Mouse (Mus musculus) midbrain, embryonic 10.5 days (tissue): ENCODE measurements around the gene D16Ertd472e. TPM values are rescaled to one million over a fixed set of nuclear protein-coding genes. Genes with fewer than 3 reads are reported as not detected.

Experiments used
- DNase-seq: peaks from one replicate; pipeline ENCODE4 v3.0.0-alpha.2; 2017; ENCODE audit warnings: low spot score
- H3K27ac ChIP-seq: fragments of 300-500 bp; sonication (generic); replicated peaks from 2 replicates; pipeline ENCODE4 v1.5.1; 2016; ENCODE audit warnings: mild to moderate bottlenecking
- H3K27me3 ChIP-seq: fragments of 300-500 bp; sonication (generic); 2 replicates; pipeline ENCODE4 v1.6.1; 2016; ENCODE audit warnings: low read depth, mild to moderate bottlenecking; ENCODE audit not compliant: poor library complexity, severe bottlenecking
- H3K36me3 ChIP-seq: fragments of 300-500 bp; sonication (generic); 2 replicates; pipeline ENCODE4 v1.6.1; 2016; ENCODE audit warnings: mild to moderate bottlenecking, moderate library complexity
- H3K4me1 ChIP-seq: fragments of 300-500 bp; sonication (generic); 2 replicates; pipeline ENCODE4 v1.6.1; 2016
- H3K4me3 ChIP-seq: fragments of 300-500 bp; sonication (generic); 2 replicates; pipeline ENCODE4 v1.5.1; 2016; ENCODE audit warnings: mild to moderate bottlenecking, moderate library complexity
- H3K9me3 ChIP-seq: fragments of 300-500 bp; sonication (generic); replicated peaks from 2 replicates; pipeline ENCODE4 v1.6.1; 2016; ENCODE audit warnings: mild to moderate bottlenecking
- WGBS: fragments of 180-500 bp; shearing (Covaris S2); methylation state at CpG from one replicate; pipeline ENCODE4 v1.1.7; 2016; 5-methylcytosine and 5-hydroxymethylcytosine counted together
- polyA plus RNA-seq: library from polyadenylated mRNA; unstranded; fragments of >200 nt; fragmentation: Nextera tagmentation; extraction: Ambion mirVana; gene quantifications from 2 replicates; pipeline ENCODE4 v1.2.1, GENCODE M21; 2016

D16Ertd472e gene
- polyA plus RNA-seq, 1 experiment from 2014 or later: 21.5 TPM

- 94% methylated on average over 15 of the region's 15 CpGs for WGBS
- Histone ChIP-seq H3K27me3 (no peaks in the 10 kb centered on the region), H3K36me3 (peaks cover 79% of the 10 kb centered on the region), H3K27ac (no peak overlapping the region), H3K4me1 (no peaks in the 10 kb centered on the region), H3K9me3 (peaks cover 7% of the 10 kb centered on the region), H3K4me3 (no peak overlapping the region)
- DNase-seq: no peak
These were observed 16.4 kb downstream of the D16Ertd472e start for GRCm38 (mm10) chr16:78560063-78560462.

GRCm38 (mm10) chr16:78557573-78557972, 18.9 kb downstream of the D16Ertd472e start:
- Histone ChIP-seq H3K4me1 (no peaks in the 10 kb centered on the region), H3K4me3 (no peak overlapping the region), H3K36me3 (peaks cover 56% of the 10 kb centered on the region), H3K27ac (no peak overlapping the region), H3K27me3 (no peaks in the 10 kb centered on the region), H3K9me3 (peaks cover 7% of the 10 kb centered on the region)
- no peak for DNase-seq
- 93% methylated on average over 4 of the region's 4 CpGs for WGBS

DNA sequence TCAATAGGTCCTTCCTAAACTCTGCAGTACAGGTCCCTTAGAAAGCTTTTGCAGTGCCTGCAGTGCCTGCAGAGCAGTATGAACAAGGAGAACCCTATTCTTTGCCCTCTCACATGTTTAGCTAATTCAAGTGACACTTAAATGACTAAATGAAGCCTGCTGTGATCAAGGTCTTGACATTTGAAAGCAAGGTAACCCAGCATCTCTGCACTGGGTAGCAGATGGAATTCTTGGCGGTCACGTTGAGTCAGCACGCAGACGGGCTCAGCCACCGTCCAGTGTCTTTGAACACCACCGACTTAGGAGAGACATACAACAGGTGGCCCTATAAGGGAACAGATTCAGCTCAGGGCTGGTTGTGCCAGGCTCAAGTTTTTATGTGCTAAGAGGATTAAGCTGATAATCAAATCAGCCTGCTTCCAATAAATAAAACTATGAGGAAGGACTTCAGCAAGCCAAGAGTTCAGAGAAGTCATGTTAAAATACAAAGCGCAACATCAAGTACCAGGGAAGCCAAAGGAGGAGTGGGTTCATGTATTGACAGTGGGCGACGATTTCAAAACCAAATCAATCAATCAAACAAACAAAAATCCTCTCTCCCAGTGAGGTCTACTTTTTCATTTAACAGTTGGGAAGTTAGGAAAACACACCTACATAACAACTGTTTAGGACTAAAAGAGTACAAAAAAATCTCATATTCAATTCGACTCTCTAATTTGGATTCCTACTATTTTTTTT, 21.4 kb downstream of the D16Ertd472e start:
- Histone ChIP-seq H3K4me3 (no peak overlapping the region), H3K4me1 (peaks cover 10% of the 10 kb centered on the region), H3K27ac (no peak overlapping the region), H3K9me3 (peaks cover 7% of the 10 kb centered on the region), H3K27me3 (no peaks in the 10 kb centered on the region), H3K36me3 (peaks cover 35% of the 10 kb centered on the region)
- WGBS: 92% methylated on average over 10 of the region's 10 CpGs
- no peak for DNase-seq

- H3K36me3 ChIP-seq: peaks cover 68% of the 10 kb centered on the region
- WGBS: 94% methylated on average over 10 of the region's 10 CpGs
- DNase-seq: no peak
These were observed 29.1 kb downstream of the D16Ertd472e start for GRCm38 (mm10) chr16:78547367-78547766.

DNA sequence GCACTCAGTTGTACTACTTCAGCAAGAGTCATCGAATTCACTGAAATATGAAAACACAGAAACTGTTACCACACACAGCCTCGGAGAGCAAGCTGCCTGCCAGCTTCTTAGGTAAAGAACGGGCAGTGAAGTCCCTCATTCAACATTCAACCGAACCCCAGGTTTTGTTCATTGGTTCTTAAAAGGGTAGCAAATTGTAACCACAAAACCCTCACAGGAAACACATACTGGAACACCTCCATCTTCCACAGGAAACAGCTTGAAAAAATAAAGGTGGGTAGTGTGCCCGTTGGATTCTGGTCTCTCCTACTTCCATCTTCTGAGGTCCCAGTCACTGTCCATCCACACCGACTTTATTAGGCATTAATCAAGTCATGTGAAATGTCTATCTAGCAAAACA, 30.0 kb downstream of the D16Ertd472e start:
- Histone ChIP-seq H3K27me3 (no peaks in the 10 kb centered on the region), H3K27ac (no peak overlapping the region), H3K4me1 (peaks cover 9% of the 10 kb centered on the region), H3K9me3 (no peaks in the 10 kb centered on the region), H3K4me3 (no peak overlapping the region), H3K36me3 (peaks cover 75% of the 10 kb centered on the region)
- DNase-seq: no peak
- WGBS: 94% methylated on average over 6 of the region's 6 CpGs

More at GRCm38 (mm10) chr16:78547367-78547766, 29.1 kb downstream of the D16Ertd472e start:
- Histone ChIP-seq H3K27me3 (no peaks in the 10 kb centered on the region), H3K27ac (no peak overlapping the region), H3K9me3 (no peaks in the 10 kb centered on the region), H3K4me1 (peaks cover 13% of the 10 kb centered on the region), H3K4me3 (no peak overlapping the region)

GRCm38 (mm10) chr16:78540376-78541246, 35.9 kb downstream of the D16Ertd472e start:
- no peak for DNase-seq
- WGBS: 90% methylated on average over 16 of the region's 16 CpGs

DNA sequence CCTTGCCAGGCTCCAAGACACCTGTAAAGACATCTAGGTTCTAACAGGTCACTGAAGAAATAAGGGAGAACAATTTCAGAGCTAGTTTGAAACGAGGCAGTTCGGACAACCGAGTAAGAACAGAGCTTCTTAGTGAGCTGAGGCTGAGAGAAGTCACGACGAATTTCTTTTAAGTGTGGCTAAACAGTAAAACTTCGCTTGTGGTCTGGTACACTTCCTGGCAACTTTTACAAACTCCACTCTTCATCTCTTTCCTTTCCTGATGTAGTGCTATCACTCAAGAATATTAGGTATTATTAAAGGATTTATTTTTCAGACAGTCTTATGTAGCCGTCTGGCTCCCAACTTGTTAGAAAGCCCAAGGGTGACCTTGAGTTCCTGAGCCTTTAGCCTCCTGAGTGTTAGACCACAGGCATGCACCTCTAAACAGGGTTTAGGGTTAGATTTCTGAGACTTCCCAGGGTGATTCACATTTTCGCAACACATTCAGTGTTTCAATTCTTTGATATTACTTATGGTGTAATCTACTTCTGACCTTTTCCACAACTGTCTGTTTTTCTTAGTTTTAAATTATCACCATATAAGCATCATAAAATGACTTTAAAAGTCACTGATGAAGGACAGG, 38.6 kb downstream of the D16Ertd472e start:
- 90% methylated on average over 8 of the region's 8 CpGs for WGBS
- no peaks in the 10 kb centered on the region for H3K27me3 ChIP-seq
- no peaks in the 10 kb centered on the region for H3K9me3 ChIP-seq
- peaks cover 13% of the 10 kb centered on the region for H3K36me3 ChIP-seq
- no peak for DNase-seq
- no peak overlapping the region for H3K4me3 ChIP-seq
- peaks cover 13% of the 10 kb centered on the region for H3K4me1 ChIP-seq
- no peak overlapping the region for H3K27ac ChIP-seq

More at GRCm38 (mm10) chr16:78540376-78541246, 35.9 kb downstream of the D16Ertd472e start:
- Histone ChIP-seq H3K27ac (no peak overlapping the region), H3K4me1 (no peaks in the 10 kb centered on the region), H3K27me3 (no peaks in the 10 kb centered on the region), H3K4me3 (no peak overlapping the region), H3K36me3 (peaks cover 38% of the 10 kb centered on the region), H3K9me3 (no peaks in the 10 kb centered on the region)

DNA sequence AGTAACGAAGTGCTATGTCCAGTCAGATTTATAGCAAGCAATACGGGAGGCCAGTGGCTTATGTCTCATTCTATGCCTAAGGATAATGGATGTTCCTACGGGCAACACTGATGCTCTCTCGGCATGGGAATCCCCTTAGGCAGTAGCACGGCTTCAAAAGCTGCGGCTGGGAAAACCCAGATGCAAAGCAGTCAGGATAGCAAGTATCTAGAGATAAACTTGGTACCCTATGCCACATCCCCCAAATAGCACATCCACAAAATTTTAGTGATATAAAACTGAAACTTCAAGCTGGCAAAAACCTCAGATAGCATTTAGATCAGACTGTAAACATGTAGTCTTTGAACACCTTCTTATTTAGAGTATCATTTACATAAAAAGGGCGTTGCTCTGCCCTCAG, 39.2 kb downstream of the D16Ertd472e start:
- Histone ChIP-seq H3K4me3 (no peak overlapping the region), H3K36me3 (peaks cover 7% of the 10 kb centered on the region), H3K27ac (no peak overlapping the region), H3K4me1 (peaks cover 16% of the 10 kb centered on the region), H3K9me3 (no peaks in the 10 kb centered on the region), H3K27me3 (no peaks in the 10 kb centered on the region)
- 74% methylated on average over 7 of the region's 7 CpGs for WGBS
- no peak for DNase-seq

DNA sequence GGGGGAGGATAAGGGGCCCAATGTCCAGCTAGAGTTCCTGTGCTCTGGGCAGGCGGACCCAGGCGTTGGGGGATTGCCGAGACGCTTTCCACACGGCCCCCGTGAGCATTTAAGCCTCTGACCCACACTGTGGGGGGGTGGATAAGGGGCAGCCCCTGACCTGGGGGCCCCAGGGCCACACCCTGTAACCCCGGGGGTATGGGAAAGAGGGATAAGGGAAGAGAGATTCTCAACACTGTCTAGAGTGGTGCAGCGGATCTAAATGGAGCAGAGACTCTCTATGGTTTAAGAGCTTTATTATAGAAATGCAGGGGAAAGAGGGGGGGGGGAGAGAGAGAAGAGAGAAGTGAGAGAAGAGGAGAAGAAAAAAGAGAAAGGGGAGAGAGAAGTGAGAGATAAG, 42.0 kb downstream of the D16Ertd472e start:
- H3K9me3 ChIP-seq: no peaks in the 10 kb centered on the region
- no peak for DNase-seq
- H3K27ac ChIP-seq: peak overlapping the region; percentile 57; the same call in 1 of the 2 replicates
- 82% methylated on average over 8 of the region's 8 CpGs for WGBS
- H3K27me3 ChIP-seq: no peaks in the 10 kb centered on the region
- H3K36me3 ChIP-seq: no peaks in the 10 kb centered on the region
- peaks cover 27% of the 10 kb centered on the region for H3K4me1 ChIP-seq
- H3K4me3 ChIP-seq: no peak overlapping the region

- DNase-seq: no peak
- WGBS: 49% methylated on average over 6 of the region's 6 CpGs
- Histone ChIP-seq H3K4me1 (peaks cover 27% of the 10 kb centered on the region), H3K9me3 (no peaks in the 10 kb centered on the region), H3K4me3 (no peak overlapping the region), H3K27ac (peak overlapping the region; percentile 59), H3K36me3 (no peaks in the 10 kb centered on the region), H3K27me3 (no peaks in the 10 kb centered on the region)
These were observed 44.4 kb downstream of the D16Ertd472e start for GRCm38 (mm10) chr16:78531957-78532605.

GRCm38 (mm10) chr16:78522974-78523373, 53.5 kb downstream of the D16Ertd472e start:
- H3K9me3 ChIP-seq: no peaks in the 10 kb centered on the region
- H3K4me1 ChIP-seq: no peaks in the 10 kb centered on the region
- no peaks in the 10 kb centered on the region for H3K36me3 ChIP-seq
- DNase-seq: no peak
- H3K27me3 ChIP-seq: no peaks in the 10 kb centered on the region
- WGBS: 90% methylated on average over 4 of the region's 4 CpGs
- H3K27ac ChIP-seq: no peak overlapping the region
- no peak overlapping the region for H3K4me3 ChIP-seq

GRCm38 (mm10) chr16:78518697-78519096, 57.8 kb downstream of the D16Ertd472e start:
- Histone ChIP-seq H3K4me3 (no peak overlapping the region), H3K4me1 (no peaks in the 10 kb centered on the region), H3K9me3 (no peaks in the 10 kb centered on the region), H3K36me3 (no peaks in the 10 kb centered on the region), H3K27me3 (no peaks in the 10 kb centered on the region), H3K27ac (no peak overlapping the region)
- 85% methylated on average over 7 of the region's 7 CpGs for WGBS
- no peak for DNase-seq
